Mouse (Mus musculus) granulocyte monocyte progenitor cell, adult 5-6 weeks (primary cell): ENCODE data around the gene Il17d. TPM values are rescaled to one million over a fixed set of nuclear protein-coding genes. Genes with fewer than 3 reads are reported as not detected.
A peak's percentile ranks its signal among the peaks of the same experiment; 100 is the strongest.

Experiments used
- ATAC-seq: replicated peaks from 2 replicates; pipeline ENCODE4 v1.8.0; 2016; ENCODE audit warnings: mild to moderate bottlenecking, moderate TSS enrichment, inconsistent platforms; ENCODE audit not compliant: poor library complexity, severe bottlenecking
- total RNA-seq, 2 experiments: library from RNA; stranded (forward) in 1 of 2; stranded (reverse) in 1 of 2; fragments of 200-712, 200-1000 nt in 1 of 2; fragments of >200 nt in 1 of 2; fragmentation: Nextera tagmentation in 1 of 2; gene quantifications; 2 replicates each; pipeline ENCODE4 v1.2.3; 2014 to 2017

Gene Il17d
- total RNA-seq, 2 experiments from 2014 or later = not detected

DNA sequence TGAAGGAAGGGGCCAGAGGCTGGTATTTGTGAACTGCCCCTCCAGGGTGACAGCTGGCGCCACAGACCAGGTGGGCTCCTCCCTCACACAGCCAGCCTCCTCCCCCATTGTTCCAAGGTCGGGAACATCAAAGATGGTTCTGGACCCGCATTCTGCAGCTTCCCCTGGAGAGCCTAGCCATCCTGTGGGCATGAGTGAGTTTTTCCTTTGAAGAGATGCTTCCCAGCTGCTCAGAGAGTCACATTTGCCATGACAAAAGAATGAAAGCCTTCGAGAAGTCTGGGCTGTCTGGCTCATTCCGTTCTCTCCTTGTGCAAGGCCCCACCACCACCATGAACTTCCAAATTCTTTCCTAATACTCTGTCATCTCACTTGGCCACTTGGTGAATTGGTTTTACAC, 9.8 kb downstream of the Il17d start:
- no peak for ATAC-seq

GRCm38 (mm10) chr14:57534961-57535360, 10.4 kb downstream of the Il17d start:
- no peak for ATAC-seq

DNA sequence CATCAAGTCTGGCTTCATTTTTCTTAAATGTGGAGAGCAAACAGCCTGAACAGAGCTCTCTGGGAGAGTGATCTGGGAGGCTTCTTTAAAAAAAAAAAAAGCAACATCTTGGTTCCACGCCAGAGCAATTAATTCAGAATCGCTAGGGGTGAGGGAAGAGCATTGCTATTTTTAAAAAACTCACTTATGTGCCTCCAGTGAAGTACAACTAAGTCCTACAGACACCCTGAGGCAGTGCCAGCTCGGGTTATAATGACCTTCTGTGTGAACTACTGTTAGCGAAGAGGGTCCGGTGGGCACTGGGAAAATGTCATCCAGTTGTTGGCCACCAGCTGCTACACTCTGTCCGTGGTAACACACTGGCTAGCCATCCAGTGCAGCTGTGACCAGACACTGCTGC, 11.1 kb downstream of the Il17d start:
- no peak for ATAC-seq

GRCm38 (mm10) chr14:57536820-57537219, 12.2 kb downstream of the Il17d start:
- ATAC-seq = no peak

GRCm38 (mm10) chr14:57537261-57538015, 12.9 kb downstream of the Il17d start:
- ATAC-seq = peak; percentile 88

GRCm38 (mm10) chr14:57540683-57541082, 16.1 kb downstream of the Il17d start:
- no peak for ATAC-seq

DNA sequence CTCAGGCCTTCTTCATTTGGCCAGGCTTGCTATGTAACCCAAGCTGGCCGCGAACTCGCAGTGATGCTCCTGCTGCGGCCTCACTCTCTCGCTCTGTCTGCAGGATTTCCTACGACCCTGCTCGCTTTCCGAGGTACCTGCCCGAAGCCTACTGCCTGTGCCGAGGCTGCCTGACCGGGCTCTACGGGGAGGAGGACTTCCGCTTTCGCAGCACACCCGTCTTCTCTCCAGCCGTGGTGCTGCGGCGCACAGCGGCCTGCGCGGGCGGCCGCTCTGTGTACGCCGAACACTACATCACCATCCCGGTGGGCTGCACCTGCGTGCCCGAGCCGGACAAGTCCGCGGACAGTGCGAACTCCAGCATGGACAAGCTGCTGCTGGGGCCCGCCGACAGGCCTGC, 17.7 kb downstream of the Il17d start:
- ATAC-seq = 0 out of 2 replicates have a peak, but pooled peaks have one; percentile 23

GRCm38 (mm10) chr14:57543420-57544039, 19.0 kb downstream of the Il17d start:
- peak; percentile 79 for ATAC-seq

GRCm38 (mm10) chr14:57545526-57545925, 20.9 kb downstream of the Il17d start:
- no peak for ATAC-seq

- ATAC-seq = no peak
These were observed 21.6 kb downstream of the Il17d start for GRCm38 (mm10) chr14:57546131-57546530.

GRCm38 (mm10) chr14:57546557-57547021, 22.0 kb downstream of the Il17d start:
- no peak for ATAC-seq

DNA sequence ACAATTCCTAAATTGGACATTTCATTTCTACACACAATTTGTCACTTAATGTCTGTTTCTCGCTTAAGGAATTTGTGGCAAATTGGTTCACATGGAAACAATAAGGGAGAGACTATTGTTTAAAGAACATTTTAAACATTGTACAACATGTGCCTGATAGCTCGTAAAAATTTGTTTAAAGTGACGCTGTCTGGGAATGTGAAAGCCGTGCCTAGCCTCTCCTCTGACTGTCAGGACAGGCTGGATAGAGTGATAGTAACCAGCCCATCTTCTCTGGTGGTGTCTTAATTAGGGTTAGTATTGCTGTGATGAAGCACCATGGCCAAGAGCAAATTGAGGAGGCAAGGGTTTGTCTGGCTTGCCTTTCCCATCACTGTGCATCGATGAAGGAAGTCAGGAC, 22.5 kb downstream of the Il17d start:
- ATAC-seq = no peak

GRCm38 (mm10) chr14:57552945-57553344, 28.4 kb downstream of the Il17d start:
- no peak for ATAC-seq

- no peak for ATAC-seq
These were observed 29.9 kb downstream of the Il17d start for GRCm38 (mm10) chr14:57554434-57554833.

DNA sequence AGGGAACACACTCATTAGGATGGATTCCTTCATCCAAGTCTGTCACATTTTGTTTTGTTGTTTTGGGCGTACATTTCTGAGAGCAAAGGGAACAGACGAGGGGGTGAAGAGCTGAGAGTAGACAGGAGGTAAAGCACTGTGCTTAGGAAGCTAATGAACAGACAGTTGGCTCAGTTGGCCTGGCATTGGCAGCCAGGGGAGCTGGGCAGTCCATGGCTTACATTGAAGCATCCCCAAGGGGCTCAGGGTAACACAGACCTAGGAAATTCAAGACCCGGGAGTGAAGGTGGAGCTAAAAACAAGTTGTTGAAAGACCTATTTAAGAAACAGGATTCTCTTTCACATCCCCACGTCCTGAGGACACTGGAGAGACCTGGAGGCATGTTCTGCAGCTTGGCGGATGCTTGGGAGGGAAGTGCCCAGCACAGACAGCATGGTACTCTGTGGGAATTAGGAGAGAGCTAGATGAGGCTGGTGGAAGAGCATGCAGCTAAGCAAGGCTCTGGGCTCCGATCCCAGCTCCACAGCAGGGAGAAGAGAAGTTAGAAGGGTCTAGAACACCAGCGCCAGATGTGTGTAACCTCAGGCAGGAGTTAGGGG, 31.0 kb downstream of the Il17d start:
- ATAC-seq = no peak

DNA sequence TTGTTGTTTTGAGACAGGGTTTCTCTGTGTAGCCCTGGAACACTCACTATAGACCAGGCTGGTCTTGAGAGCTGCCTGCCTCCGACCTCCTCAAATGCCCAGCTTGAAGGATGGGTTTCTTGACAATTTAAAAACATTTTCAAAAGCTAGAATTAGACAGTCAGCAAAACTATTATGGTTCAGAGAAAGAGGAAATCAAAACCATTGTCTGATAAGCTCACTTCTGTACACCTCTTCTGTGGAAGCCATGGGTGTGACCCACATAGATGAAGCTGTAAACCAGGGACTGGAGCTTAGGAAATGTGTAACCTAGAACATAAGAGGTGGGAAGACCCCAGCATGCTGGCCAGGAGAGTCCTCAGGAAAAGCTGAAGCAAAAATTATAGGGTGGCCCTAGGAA, 32.3 kb downstream of the Il17d start:
- no peak for ATAC-seq

DNA sequence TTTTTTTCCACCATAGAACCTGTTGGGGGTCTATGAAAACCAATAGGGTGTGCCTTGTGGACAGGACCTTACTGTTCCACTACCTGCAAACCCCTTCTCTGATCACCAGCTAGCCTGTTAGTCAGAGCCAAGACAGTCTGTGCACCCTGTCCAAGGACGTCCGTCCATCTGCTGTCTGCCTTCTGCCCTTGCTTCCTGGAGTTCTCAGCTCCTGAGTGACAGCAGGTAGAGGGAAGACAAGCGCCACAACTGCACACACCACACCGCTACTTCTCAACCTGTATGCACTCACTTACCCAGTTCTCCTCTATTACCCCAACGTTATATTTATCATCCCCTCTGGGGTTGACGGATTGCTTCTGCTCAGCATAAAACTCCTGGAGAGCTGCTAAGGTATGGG, 41.0 kb downstream of the Il17d start:
- no peak for ATAC-seq

DNA sequence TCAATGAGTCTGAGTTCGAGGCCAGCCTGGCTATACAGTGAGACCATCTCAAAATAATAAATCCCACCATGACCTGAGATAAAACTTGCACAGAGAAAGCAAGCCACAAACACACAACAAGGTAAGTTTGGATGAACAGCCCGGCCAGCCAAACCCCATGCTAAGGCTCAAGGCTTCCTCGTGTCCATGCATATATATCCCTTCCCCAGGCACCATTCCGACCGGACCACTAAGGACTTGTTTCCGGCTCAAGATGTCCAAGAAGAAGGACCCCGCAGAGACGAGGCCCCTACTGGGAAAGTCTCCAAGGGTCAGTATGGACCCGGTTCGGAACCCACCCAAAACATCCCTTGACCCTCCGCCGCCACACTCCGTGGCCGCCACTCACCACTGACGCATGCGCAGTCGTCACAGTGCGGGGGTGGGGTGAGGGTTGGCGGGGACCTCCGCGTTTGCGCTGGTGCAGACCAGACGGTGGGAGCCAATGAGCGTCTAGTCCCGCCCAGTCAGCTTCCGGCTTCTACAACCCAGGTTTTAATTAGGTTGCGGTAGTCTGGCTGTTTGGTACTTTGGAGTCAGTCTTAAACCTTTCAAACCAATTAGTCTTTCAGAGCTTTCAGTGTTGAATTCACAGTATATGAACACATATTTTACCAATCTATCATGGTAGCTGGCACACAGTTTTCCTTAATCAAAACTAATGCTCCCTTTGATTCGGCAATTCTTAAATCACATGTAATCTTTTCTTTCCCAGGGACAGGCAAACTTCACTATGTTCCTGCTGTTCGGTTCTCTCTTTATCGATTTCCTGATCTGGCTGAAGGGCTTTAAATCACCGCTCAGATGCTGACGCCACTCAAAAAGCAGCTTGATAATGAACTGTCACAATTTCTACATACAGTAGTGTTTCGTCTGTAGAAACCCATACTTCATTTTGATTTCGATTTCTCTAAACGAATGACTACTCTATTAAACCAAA, 46.9 kb downstream of the Il17d start, which contains the start of gene Eef1akmt1:
TSS of gene Eef1akmt1 (minus strand) at position 458 of the 979 bp plus-strand sequence.
- peak; percentile 97 for ATAC-seq

GRCm38 (mm10) chr14:57574792-57575587, 50.4 kb downstream of the Il17d start:
- ATAC-seq = no peak
